Mouse (Mus musculus) heart, postnatal 10 days (tissue): ENCODE results near the gene Bax. TPM values are rescaled to one million over a fixed set of nuclear protein-coding genes. Genes with fewer than 3 reads are reported as not detected.
"Not testable (repeated sequence)": the region's sequence is repeated elsewhere in the genome, so short reads cannot be mapped to it uniquely, and the experiment has no call there.

Source experiments
- DNase-seq, 2 experiments: peaks; one replicate each; pipeline ENCODE4 v3.0.0; 2021
- intact Hi-C: fragments of 180-260 bp; cut with DNase I; formaldehyde crosslinking; loops from one replicate; pipeline ENCODE4 v1.15.1; 2025
- total RNA-seq, 2 experiments: library from RNA; stranded (reverse); gene quantifications; 2 replicates each; pipeline ENCODE4 v1.2.3; 2021

Bax gene
- total RNA-seq: 10 to 100 TPM; 44.5 to 45.8 TPM

- intact Hi-C loops: loop anchor here (2.0 kb wide), 1 partner anchor 56 kb away; no protein-coding TSS in a partner anchor
- DNase-seq: peak; percentile 96 to 97
Measured at GRCm38 (mm10) chr7:45466283-45467089, at the start of gene Bax. Gene Bax (minus strand): TSS chr7:45466898.

DNA sequence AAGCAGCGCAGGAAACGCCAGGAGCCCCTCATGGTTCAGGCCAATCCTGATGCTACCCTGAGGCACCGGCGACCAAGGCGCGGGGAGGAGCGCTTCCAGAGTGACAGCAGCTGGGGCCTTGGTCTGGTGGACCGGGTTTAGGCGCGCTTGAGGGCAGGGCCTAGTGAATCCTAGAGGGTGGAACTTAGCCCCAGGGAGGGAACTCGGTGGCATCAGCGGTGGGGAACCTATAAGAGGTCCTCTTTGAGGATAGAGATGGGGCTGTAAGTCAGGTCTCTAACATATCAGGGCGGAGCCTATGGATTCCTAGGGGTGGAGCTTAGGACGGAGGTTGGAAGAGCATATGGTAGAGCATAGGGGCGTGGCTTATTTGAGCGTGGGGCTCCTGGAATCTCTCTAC, 48.7 kb upstream of the Bax start:
- no peak for DNase-seq
- intact Hi-C loops: no loop called here

GRCm38 (mm10) chr7:45514411-45514810, 47.7 kb upstream of the Bax start:
- DNase-seq: no peak
- intact Hi-C loops: no loop called here

DNA sequence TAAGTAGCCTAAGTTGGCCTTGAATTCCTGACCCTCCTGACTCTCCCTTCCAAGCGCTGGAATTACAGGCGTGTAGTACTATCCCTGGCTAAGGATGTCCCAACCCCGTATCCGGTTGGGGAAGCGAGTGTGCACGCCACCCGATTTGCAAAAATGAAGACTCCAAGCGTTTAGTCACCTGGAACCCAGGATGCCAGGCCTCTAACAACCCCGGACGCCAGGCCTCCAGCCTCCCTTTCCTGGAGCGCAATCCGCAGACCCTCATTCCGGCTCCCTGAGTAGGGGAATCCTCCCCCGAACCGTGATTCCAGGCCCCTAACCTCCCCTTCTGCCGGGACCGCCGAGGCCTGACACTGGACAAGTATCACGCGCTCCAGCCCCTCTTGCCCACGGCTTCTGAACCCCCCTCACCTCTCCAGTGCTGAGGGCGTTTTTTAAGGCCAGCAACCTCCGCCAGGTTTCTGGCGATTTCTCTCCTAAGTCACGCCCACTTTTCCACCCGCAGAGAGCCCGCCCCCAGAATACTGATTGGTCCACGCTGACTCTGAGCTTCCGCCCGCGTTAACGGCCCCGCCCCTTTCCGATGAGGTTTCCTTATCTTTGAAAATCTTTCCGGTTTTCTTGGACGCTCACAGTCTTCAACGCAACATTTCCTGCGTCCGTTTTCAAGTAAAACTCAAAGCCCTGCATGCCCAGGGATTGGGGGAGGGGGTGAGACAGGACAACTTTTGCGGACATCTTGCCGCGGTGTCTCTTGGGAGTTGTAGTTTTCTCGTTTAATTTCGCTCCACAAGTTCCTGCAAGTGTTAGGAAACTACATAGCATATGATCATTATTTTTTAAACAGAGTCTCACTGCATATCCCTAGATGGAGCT, 43.5 kb upstream of the Bax start, which contains the start of gene Nucb1:
Gene Nucb1, minus strand, starts transcription at position 495 of the 876 bp plus-strand sequence.
- intact Hi-C loops: no loop called here
- peak; percentile 95 for DNase-seq

- intact Hi-C loops: no loop called here
- DNase-seq: no peak
Measured at GRCm38 (mm10) chr7:45509181-45509882, 42.6 kb upstream of the Bax start.

DNA sequence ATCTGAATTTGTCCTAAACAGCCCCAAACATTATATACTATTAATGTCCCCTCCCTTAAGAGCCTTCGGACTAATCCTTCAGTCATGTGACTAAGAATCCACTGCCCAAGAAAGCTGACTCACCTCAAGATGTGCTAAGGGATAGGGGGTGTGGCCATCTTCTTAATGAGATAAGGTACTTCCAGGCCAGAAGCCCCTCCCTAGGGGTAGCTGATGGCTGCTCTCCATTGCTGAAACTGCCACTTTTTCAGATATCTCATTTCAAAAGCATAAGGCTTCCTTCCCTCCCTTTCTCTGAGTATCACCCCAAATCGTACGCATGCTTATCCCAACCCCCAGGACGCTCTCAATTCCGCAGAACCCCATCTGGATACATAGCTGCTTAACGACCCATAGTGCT, 41.9 kb upstream of the Bax start:
- no peak for DNase-seq
- intact Hi-C loops: no loop called here

DNA sequence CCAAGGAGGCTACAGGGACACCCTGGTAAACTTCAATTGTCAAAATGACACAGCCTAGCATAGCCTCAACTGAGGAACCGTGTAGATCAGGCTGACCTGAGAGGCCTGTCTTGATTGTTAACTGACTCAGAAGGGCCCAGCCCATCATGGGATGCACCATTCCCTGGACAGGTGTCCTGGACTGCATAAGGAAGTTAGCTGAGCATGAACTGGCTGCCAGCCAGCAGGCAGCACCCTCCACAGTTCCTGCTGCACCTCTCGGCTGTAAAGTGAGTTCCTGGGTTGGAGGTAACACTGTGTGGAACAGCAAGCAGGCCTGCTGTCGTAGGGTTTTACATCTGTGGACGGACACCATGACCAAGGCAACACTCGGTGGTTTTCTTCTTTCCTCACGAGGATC, 40.9 kb upstream of the Bax start:
- no peak for DNase-seq
- intact Hi-C loops: no loop called here

GRCm38 (mm10) chr7:45498427-45498826, 31.7 kb upstream of the Bax start:
- intact Hi-C loops: no loop called here
- no peak for DNase-seq

DNA sequence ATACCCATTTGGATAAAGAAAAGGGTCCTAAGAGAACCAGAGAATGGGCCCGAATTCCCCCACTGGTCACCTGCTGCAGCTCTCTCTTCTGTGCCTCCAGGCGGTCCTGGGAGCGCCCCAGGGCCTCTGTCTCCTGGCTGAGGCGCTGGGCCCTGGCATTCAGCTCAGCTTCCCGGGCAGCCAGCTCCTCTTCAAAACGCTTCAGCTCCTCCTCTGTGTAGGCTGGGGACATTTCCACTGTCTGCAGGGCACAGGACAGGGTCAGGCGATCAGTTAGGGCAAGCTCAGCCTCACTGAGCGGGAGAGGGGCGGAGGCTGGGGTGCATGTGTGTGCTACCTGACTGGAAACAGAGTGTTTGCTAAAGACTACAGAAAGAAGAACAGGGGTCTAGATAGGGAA, 27.9 kb upstream of the Bax start:
- intact Hi-C loops: no loop called here
- peak in 1 of 2 experiments; percentile 35 for DNase-seq

DNA sequence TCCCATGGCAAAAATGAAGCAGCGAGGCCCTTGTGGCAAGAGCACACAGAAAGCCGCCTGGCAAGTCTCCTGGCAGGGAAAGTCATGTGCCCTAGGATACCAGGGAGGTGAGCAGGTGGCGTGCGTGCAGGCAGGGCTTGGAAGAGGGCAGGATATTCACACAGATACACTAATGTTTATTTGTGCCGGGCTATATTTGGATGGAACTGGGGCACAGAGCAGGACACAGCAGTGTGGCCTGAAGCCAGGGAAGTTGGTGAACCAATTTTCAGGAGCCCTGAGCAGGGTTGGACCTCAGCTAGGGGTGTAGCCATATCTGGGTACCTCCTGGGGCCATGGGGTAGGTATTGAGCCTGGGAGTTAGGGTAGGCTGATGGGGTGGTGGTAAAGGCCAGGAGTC, 26.3 kb upstream of the Bax start:
- intact Hi-C loops: no loop called here
- DNase-seq: peak; percentile 61 to 67

DNA sequence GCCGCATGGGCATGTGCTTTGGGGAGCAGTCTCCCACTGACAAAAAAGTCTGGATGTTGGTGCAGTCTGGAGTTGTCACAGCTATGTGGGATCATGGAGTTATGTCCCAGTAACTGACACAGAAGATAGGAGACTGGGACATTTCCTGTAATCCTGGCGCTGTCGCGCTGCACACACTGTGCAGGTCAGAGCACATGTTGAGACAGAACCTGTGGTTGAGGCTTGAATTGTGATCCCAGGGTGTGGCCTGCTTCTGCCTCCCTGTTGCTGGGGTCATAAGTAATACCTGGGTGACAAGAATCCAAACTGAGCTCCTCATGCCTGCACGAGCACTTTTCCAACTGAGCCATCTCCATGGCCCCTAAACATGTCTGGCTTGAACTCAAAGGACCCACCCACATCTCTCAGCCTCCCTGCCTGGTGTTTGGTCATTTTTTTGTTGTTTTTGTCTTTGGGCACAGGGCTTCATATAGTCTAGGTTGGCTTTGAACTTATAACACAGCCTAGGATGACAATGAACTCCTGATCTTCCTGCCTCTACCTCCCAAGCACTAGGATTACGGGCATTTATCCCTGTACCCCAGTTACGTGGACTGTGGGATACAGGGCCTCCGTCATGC, 25.6 kb upstream of the Bax start:
- intact Hi-C loops: no loop called here
- no peak for DNase-seq

DNA sequence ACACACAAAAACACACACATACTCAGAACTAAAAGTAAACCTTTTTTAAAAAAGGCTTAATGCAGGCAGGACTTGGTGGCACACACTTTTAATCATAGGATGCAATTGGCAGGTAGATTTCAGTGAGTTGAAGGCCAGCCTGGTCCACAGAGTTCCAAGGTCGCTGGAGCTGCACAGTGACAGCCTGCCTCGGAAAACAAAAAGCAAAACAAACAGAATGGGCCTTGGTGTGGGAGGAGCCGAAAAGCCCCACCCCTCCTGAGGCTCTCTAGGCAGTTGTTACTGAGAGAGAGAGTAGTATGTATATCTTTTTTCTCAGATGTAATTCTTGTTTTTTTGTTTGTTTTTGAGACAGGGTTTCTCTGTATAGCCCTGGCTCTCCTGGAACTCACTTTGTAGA, 24.6 kb upstream of the Bax start:
- no peak for DNase-seq
- intact Hi-C loops: no loop called here

DNA sequence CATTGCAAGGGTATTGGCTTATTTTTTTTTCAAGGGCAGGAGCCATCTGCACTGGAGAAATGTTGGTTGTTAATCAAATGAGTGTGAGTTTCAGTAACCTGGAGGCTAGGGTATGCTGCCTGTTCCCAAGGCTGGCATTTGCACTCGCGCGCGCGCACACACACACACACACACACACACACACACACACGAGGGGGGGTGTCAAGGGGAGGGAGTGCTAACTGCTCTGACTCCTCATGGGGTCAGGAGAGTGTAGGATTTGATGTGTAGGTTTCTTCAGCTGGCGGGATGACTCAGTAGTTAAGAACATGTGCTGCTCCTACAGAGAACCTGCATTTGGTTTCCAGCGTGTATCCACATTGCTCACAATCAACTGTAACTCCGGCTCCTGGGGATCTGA, 24.1 kb upstream of the Bax start:
- no peak for DNase-seq
- intact Hi-C loops: no loop called here

DNA sequence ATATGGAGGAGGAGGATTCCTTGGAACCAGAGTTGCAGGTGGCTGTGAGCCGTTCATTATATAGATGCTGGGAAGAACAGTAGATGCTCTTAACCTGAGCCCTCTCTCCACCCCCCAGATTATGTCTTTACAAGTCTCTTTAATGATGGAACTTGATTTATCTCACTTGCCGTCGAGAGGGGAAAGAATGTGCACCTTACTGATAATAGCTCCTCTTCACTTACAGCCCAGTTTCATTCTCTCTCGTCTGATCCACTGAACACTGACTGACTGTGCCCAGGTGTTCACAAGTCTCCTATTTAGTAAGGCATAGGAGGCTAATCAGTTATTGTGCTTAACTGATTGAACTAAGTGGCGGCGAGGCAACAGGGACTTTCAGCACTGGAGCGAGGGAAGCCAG, 22.9 kb upstream of the Bax start:
- intact Hi-C loops: no loop called here
- no peak for DNase-seq

GRCm38 (mm10) chr7:45488293-45489204, 21.9 kb upstream of the Bax start, which contains the start of gene Dhdh:
Gene Dhdh (minus strand): TSS chr7:45488805.
- intact Hi-C loops: no loop called here
- DNase-seq: peak; percentile 63 to 69

DNA sequence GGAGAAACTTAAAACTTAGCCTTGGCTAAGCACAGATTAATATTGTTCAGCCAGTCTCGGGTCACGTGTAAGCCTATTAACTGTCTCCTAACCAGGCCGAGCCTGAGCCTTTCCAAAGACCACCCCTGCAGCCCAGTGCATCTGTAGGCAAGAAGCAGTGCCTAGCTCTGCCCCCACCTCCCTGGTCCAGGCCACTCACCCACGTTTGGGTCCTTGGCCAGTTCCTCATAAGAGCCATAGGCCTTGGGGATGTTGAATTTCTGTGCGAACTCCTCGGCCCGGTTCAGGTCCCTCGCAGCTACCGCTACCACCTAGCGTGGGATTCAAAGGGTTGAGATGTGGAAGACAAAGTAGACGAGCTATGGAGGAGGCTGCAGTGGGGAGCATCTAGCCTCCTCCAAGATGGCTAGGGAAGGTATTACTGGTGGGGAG, 21.2 kb upstream of the Bax start:
- DNase-seq: no peak
- intact Hi-C loops: no loop called here

DNA sequence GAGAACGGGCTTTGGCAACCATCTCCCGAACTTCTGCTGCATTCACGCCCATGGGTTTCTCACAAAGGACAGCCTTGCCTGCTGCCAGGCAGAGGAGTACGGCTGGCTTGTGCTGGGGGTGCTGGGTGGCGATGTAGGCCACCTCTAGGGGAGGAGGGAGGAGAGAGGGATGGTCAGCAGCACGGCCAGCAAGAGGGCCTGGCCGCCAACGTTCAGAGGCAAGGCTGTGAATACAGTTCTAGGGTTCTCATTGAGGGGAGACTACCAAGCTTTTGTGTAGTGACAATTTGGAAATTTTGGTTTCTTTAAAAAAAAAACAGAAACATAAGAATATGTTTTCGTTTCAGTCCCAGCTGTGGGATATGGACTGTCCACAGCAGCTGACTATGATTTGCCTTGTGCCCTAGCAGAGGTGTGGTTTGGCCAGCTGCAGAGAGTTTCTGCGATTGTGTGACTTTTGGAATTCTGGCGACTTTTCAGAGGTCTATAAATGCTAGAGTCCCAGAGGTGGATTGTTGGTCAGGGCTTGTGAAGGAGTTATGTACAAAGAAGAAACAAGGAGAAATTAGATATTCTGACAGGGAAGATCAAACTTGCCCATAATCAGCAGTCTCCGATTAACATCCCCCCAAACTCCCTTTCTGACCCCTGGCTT, 20.2 kb upstream of the Bax start, which contains the start of gene Gm45808:
Gene Gm45808, minus strand, starts transcription at position 51 of the 655 bp plus-strand sequence.
- no peak for DNase-seq
- intact Hi-C loops: no loop called here

DNA sequence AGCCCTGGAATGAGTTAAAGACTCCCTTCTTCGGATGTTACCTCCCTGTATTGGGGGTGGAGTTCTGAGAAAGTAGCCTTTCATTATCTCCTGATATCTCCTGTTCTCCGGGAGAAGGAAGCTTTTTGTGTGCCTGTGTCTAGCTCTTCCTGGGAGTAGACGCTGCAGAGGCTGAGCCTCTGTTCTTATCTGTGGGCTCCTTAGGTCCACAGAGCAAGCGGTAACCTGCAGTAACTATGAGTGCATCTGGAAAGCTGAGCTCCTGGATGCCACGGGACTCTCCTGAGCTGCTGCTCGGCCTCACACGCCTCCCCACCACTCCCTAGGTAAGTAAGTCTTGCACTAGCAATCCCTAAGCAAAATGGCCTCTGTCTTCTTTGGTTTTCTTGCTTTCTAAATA, 19.5 kb upstream of the Bax start:
- intact Hi-C loops: no loop called here
- no peak for DNase-seq

DNA sequence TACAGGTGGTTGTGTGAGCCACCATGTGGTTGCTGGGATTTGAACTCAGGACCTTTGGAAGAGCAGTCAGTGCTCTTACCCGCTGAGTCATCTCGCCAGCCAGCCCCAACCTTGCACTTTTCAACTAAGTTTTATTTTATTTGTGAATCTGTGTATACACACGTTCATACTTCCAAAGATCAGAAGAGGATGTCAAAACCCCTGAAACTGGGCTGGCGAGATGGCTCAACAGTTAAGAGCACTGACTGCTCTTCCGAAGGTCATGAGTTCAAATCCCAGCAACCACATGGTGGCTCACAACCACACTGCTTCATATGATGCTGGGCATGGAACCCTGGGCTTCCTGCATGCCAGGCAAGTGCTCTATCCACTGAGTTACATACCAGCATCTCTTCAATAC, 18.3 kb upstream of the Bax start:
- intact Hi-C loops, DNase-seq: not testable (repeated sequence)
